Comparison of ENCODE assay signal across 7 mouse cellular contexts in the genomic region with DNA sequence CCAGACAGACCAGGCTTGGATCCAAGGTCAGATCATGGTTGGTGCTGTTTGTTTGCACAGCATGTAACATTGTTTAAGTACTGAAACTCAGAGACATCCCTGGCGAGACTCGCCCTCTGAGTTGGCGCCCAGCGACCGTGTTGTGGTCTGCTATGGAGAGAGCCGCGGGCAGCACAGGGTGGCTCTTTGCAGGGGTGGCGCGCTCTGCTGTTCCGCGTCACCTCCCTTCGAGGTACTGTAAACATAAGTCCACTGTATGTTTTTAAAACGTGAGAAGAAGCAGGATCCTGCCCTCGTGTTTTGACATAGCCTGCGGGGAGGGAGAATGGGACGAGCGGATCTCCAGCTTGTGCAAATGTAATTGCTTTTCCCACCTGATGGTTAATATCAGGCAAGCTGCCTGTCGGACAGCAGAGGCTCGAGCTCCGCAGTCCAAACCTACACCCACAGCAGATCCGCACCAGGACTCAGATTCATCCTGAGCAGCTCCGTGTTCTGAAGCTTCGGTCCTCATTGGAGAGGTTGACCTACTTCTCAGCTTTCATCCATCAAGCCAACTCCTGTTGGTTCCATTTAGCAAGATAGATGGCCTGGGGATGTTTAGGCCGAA.
DNase-seq lines count a peak whose midpoint lies in the region; ATAC-seq and TF ChIP-seq lines count a peak whose summit lies in the region.

No protein-coding gene starts in this region.

- no peak for ATAC-seq in embryonic facial prominence, embryonic 13.5 days (ENCODE audit: insufficient number of reproducible peaks, insufficient read depth, low FRiP score, low TSS enrichment, low read depth)
- ATAC-seq in hindbrain, postnatal 0 days, result peak; percentile 58
- ATAC-seq in midbrain, postnatal 0 days (ENCODE audit: low FRiP score), result peak; percentile 44; the same call in 1 of the 2 replicates

- no peak overlapping the region for H3K27ac ChIP-seq in embryonic facial prominence, embryonic 13.5 days
- no peak overlapping the region for H3K27ac ChIP-seq in hindbrain, postnatal 0 days
- no peak overlapping the region for H3K27ac ChIP-seq in midbrain, postnatal 0 days (ENCODE audit: low read depth, low read length)

- H3K36me3 ChIP-seq in embryonic facial prominence, embryonic 13.5 days, result no peaks in the 10 kb centered on the region
- H3K36me3 ChIP-seq in hindbrain, postnatal 0 days (ENCODE audit: insufficient read depth, low read length), result no peaks in the 10 kb centered on the region
- no peaks in the 10 kb centered on the region for H3K36me3 ChIP-seq in midbrain, postnatal 0 days (ENCODE audit: insufficient read depth, low read length)

- H3K4me3 ChIP-seq in embryonic facial prominence, embryonic 13.5 days, result peak overlapping the region; percentile 20; the same call in 1 of the 2 replicates
- H3K4me3 ChIP-seq in hindbrain, postnatal 0 days (ENCODE audit: low read length), result peak overlapping the region; percentile 27
- H3K4me3 ChIP-seq in midbrain, postnatal 0 days (ENCODE audit: low read depth, low read length), result peak overlapping the region; percentile 6; the same call in 1 of the 2 replicates

- peaks cover 3% of the 10 kb centered on the region; the same call in 1 of the 2 replicates for H3K4me1 ChIP-seq in embryonic facial prominence, embryonic 13.5 days
- H3K4me1 ChIP-seq in hindbrain, postnatal 0 days (ENCODE audit: insufficient read depth, low read length), result no peaks in the 10 kb centered on the region
- no peaks in the 10 kb centered on the region for H3K4me1 ChIP-seq in midbrain, postnatal 0 days (ENCODE audit: insufficient read depth, low read length)

- peak; percentile 9 to 16 for DNase-seq in kidney, postnatal 4 days
- DNase-seq in kidney, postnatal 25 days, result no peak
- DNase-seq in hindbrain, postnatal 0 days (ENCODE audit: low spot score), result peak; percentile 8
- peak; percentile 2 for DNase-seq in midbrain, postnatal 0 days (ENCODE audit: low spot score)
- DNase-seq in c-Kit-positive CD71-positive TER-119-positive erythroid progenitor cells, embryonic 14.5 days (ENCODE audit: low spot score), result no peak
- no peak for DNase-seq in frontal cortex, postnatal 25 days (ENCODE audit: low spot score in 2 of 2)

- 0 out of 2 replicates have a peak overlapping the region, but pooled peaks have one; percentile 27 for H3K9ac ChIP-seq in embryonic facial prominence, embryonic 13.5 days
- H3K9ac ChIP-seq in hindbrain, postnatal 0 days (replicated peaks; ENCODE audit: low read length), result 0 out of 2 replicates have a peak overlapping the region, but pooled peaks have one; percentile 13
- H3K9ac ChIP-seq in midbrain, postnatal 0 days (replicated peaks; ENCODE audit: low read length, poor library complexity, severe bottlenecking), result no peak overlapping the region

- 46% methylated on average over 24 of the region's 24 CpGs for WGBS in embryonic facial prominence, embryonic 13.5 days
- WGBS in hindbrain, postnatal 0 days, result 34% methylated on average over 24 of the region's 24 CpGs
- WGBS in midbrain, postnatal 0 days, result 53% methylated on average over 24 of the region's 24 CpGs

- peak overlapping the region; percentile 52 for H3K4me2 ChIP-seq in embryonic facial prominence, embryonic 13.5 days
- H3K4me2 ChIP-seq in hindbrain, postnatal 0 days (ENCODE audit: low read depth, low read length), result peak overlapping the region; percentile 49
- H3K4me2 ChIP-seq in midbrain, postnatal 0 days (ENCODE audit: low read depth, low read length, poor library complexity, severe bottlenecking), result peak overlapping the region; percentile 36

- H3K27me3 ChIP-seq in embryonic facial prominence, embryonic 13.5 days, result no peaks in the 10 kb centered on the region
- no peaks in the 10 kb centered on the region for H3K27me3 ChIP-seq in hindbrain, postnatal 0 days (ENCODE audit: insufficient read depth, low read length)
- H3K27me3 ChIP-seq in midbrain, postnatal 0 days (ENCODE audit: insufficient read depth, low read length), result no peaks in the 10 kb centered on the region

- no peaks in the 10 kb centered on the region for H3K9me3 ChIP-seq in embryonic facial prominence, embryonic 13.5 days
- H3K9me3 ChIP-seq in hindbrain, postnatal 0 days (ENCODE audit: low read length), result no peaks in the 10 kb centered on the region
- H3K9me3 ChIP-seq in midbrain, postnatal 0 days (ENCODE audit: low read length), result no peaks in the 10 kb centered on the region

- TF ChIP-seq CTCF in hindbrain, postnatal 0 days (IDR thresholded peaks at IDR 0.05; ENCODE audit: low read depth), result no peak
- TF ChIP-seq CTCF in midbrain, postnatal 0 days (IDR thresholded peaks at IDR 0.05), result no peak

Comparison
In these comparisons a context has a peak if more than half of its experiments do, and no peak if none do; other contexts are left out.
1. DNase-seq: peak in kidney, postnatal 4 days (2 of 2), hindbrain, postnatal 0 days (single experiment) and midbrain, postnatal 0 days (single experiment); none in kidney, postnatal 25 days (0 of 2), c-Kit-positive CD71-positive TER-119-positive erythroid progenitor cells, embryonic 14.5 days (single experiment) and frontal cortex, postnatal 25 days (0 of 2).
2. Peak in every context shown above with its lines, with median percentiles within 50 percentile points of each other: H3K4me2 ChIP-seq and H3K4me3 ChIP-seq.